Comparison of ENCODE assay signal across 14 mouse cellular contexts in the genomic region with DNA sequence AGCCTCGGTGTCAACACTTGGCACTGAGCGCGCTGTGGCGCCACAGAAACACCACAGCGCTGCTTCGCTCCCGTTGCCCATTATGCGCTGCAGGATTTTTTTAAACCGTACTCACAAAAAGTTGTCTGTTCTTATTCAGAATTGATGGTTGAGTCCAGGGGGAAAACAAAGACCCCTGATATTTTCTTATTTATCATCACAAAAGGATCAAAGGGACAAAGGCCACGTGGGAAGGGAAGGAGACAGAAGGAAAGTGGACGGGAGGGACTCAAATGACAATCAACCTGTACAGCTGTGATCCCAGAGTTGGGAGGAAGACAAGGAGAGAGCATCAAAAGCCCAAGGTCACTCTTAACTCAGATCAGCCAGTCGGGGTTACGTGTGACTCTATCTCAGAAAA.
"Had no signal": no experiment of that assay in that cellular context is flagged by ENCODE, and none has a peak within 500 bp of the region (broad histone marks: within the 10 kb centered on the region; RNA-seq: fewer than 3 reads in every experiment).

No protein-coding gene starts in this region.

- H3K4me2 ChIP-seq: lung, embryonic 14.5 days; midbrain, embryonic 11.5 days; midbrain, embryonic 13.5 days; neural tube, embryonic 12.5 days; stomach, embryonic 15.5 days had no signal

- H3K27ac ChIP-seq: macrophage; midbrain, embryonic 13.5 days; neural tube, embryonic 12.5 days; stomach, embryonic 15.5 days; stomach, postnatal 0 days had no signal

- H3K27me3 ChIP-seq: megakaryocyte, embryonic 14.5 days; midbrain, embryonic 13.5 days; neural tube, embryonic 12.5 days; stomach, embryonic 15.5 days had no signal

- H3K36me3 ChIP-seq: midbrain, embryonic 13.5 days; neural tube, embryonic 12.5 days; stomach, embryonic 15.5 days had no signal

- DNase-seq: lung, adult 18-20 months; right cerebral cortex, postnatal 14 days; thymus, adult 2 months; thymus, postnatal 25 days; thymus, postnatal 4 days had no signal

- H3K4me1 ChIP-seq: neural tube, embryonic 12.5 days; stomach, embryonic 15.5 days had no signal

- ATAC-seq: midbrain, embryonic 13.5 days; midbrain, embryonic 16.5 days had no signal

- H3K9ac ChIP-seq: lung, embryonic 14.5 days; midbrain, embryonic 13.5 days; neural tube, embryonic 12.5 days; stomach, embryonic 15.5 days had no signal

- H3K9me3 ChIP-seq: megakaryocyte, embryonic 14.5 days; midbrain, embryonic 13.5 days; neural tube, embryonic 12.5 days; stomach, embryonic 15.5 days had no signal

- H3K4me3 ChIP-seq: megakaryocyte, embryonic 14.5 days; midbrain, embryonic 13.5 days; neural tube, embryonic 12.5 days; stomach, embryonic 15.5 days had no signal
